Mouse (Mus musculus) liver, adult 2 months (tissue): ENCODE results near the gene Pes1.

Experiments
- CTCF ChIP-seq: fragments of 200-500 bp; IDR thresholded peaks from 2 replicates; pipeline ENCODE4 v1.5.1; 2011; ENCODE audit warnings: low read depth, low read length, control low read depth
- POLR2A ChIP-seq: fragments of 200-500 bp; IDR thresholded peaks from 2 replicates; pipeline ENCODE4 v1.6.1; 2011; ENCODE audit warnings: low read length, control low read depth; ENCODE audit not compliant: insufficient read depth; ENCODE audit errors: extremely low read depth

- peak; percentile 92 for TF ChIP-seq CTCF
- TF ChIP-seq POLR2A = no peak
These were observed 49.5 kb upstream of the Pes1 start, which contains the start of gene Slc35e4 for GRCm38 (mm10) chr11:3914109-3914840.
